ENCODE assay signal across 13 mouse cellular contexts in the genomic region with DNA sequence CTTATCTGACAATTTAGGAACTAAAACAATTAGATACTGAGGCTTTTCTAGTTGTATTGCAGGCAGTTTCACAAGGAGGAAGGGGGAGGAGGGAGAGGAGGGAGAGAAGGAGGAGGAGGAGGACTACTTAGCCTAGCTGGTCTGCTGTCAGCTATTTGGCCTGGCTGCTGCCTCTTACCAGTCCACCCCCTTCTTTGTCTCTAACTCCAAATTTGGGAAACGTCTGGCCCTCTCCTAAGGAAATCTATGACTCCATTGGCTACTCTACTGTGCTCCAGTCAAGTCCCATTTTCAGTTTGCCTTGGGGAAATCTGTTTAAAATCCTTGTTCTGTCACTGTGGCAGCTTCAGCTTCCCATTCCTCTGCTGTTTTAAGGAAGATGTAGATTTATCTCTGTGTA.
"Had no signal": no experiment of that assay in that cellular context is flagged by ENCODE, and none has a peak within 500 bp of the region (broad histone marks: within the 10 kb centered on the region; RNA-seq: fewer than 3 reads in every experiment).

No protein-coding gene starts in this region.

- H3K27me3 ChIP-seq: intestine, embryonic 15.5 days; liver, embryonic 12.5 days; lung, embryonic 15.5 days; midbrain, embryonic 12.5 days; neural tube, embryonic 13.5 days had no signal

- ATAC-seq: intestine, embryonic 15.5 days; liver, embryonic 12.5 days; midbrain, embryonic 16.5 days had no signal

- DNase-seq: kidney, adult 18-20 months; kidney, postnatal 25 days; retina, postnatal 1 day; right cerebral cortex, postnatal 25 days; thymus, postnatal 36 days had no signal

- H3K36me3 ChIP-seq: intestine, embryonic 15.5 days; liver, embryonic 12.5 days had no signal

- H3K4me1 ChIP-seq: intestine, embryonic 15.5 days; limb, embryonic 10.5 days; liver, embryonic 12.5 days; midbrain, embryonic 12.5 days; neural tube, embryonic 13.5 days had no signal

- H3K4me2 ChIP-seq: intestine, embryonic 15.5 days; liver, embryonic 12.5 days; lung, embryonic 15.5 days; midbrain, embryonic 12.5 days; neural tube, embryonic 13.5 days had no signal

- H3K9me3 ChIP-seq: intestine, embryonic 15.5 days; limb, embryonic 10.5 days; liver, embryonic 12.5 days; lung, embryonic 15.5 days; midbrain, embryonic 12.5 days; neural tube, embryonic 13.5 days had no signal

- H3K9ac ChIP-seq: intestine, embryonic 15.5 days; liver, embryonic 12.5 days; lung, embryonic 15.5 days; midbrain, embryonic 12.5 days; neural tube, embryonic 13.5 days had no signal

- H3K4me3 ChIP-seq: intestine, embryonic 15.5 days; left cerebral cortex, adult 2 months; limb, embryonic 10.5 days; liver, embryonic 12.5 days; lung, embryonic 15.5 days; midbrain, embryonic 12.5 days; neural tube, embryonic 13.5 days had no signal

- H3K27ac ChIP-seq: intestine, embryonic 15.5 days; limb, embryonic 10.5 days; liver, embryonic 12.5 days; lung, embryonic 15.5 days; midbrain, embryonic 12.5 days; neural tube, embryonic 13.5 days had no signal
